Mouse (Mus musculus) ES-CJ7 (cell line): ENCODE measurements at regions not wholly inside any gene's neighbourhood (a gene's known extent, or its start where the extent isn't known, plus 50 kb on each side); places are given as distances from the start of the nearest gene placed in this dataset.
"Not testable (repeated sequence)": the region's sequence is repeated elsewhere in the genome, so short reads cannot be mapped to it uniquely, and the experiment has no call there.

Source experiments
- DNase-seq: peaks from one replicate; pipeline ENCODE4 v3.0.0; 2011; ENCODE audit warnings: low read depth, low spot score

- DNase-seq: no peak
These were observed 202.1 kb downstream of the Ddx10 start for GRCm38 (mm10) chr9:53045788-53046187.

GRCm38 (mm10) chr9:53033797-53034196, 214.1 kb downstream of the Ddx10 start:
- no peak for DNase-seq

- peak; percentile 13 for DNase-seq
These were observed 225.8 kb downstream of the Ddx10 start for GRCm38 (mm10) chr9:53022096-53022495.

- no peak for DNase-seq
These were observed 237.1 kb downstream of the Ddx10 start for GRCm38 (mm10) chr9:53010741-53011140.

- no peak for DNase-seq
These were observed 240.5 kb downstream of the Ddx10 start for GRCm38 (mm10) chr9:53007395-53007794.

GRCm38 (mm10) chr9:53006085-53006484, 241.8 kb downstream of the Ddx10 start:
- DNase-seq: no peak

- DNase-seq: no peak
These were observed 243.4 kb downstream of the Ddx10 start for GRCm38 (mm10) chr9:53004253-53004978.

- no peak for DNase-seq
These were observed 271.8 kb downstream of the Ddx10 start for GRCm38 (mm10) chr9:52976041-52976440.

GRCm38 (mm10) chr9:52965631-52966030, 282.2 kb downstream of the Ddx10 start:
- no peak for DNase-seq

GRCm38 (mm10) chr9:52959668-52960067, 280.1 kb upstream of the AI593442 start:
- DNase-seq: no peak

GRCm38 (mm10) chr9:52957245-52957644, 277.7 kb upstream of the AI593442 start:
- no peak for DNase-seq

- DNase-seq: no peak
These were observed 264.5 kb upstream of the AI593442 start for GRCm38 (mm10) chr9:52944081-52944480.

GRCm38 (mm10) chr9:52941637-52941983, 262.0 kb upstream of the AI593442 start:
- no peak for DNase-seq

GRCm38 (mm10) chr9:52940964-52941636, 261.5 kb upstream of the AI593442 start:
- no peak for DNase-seq

- DNase-seq: no peak
These were observed 255.5 kb upstream of the AI593442 start for GRCm38 (mm10) chr9:52935082-52935481.

GRCm38 (mm10) chr9:52917516-52917915, 237.9 kb upstream of the AI593442 start:
- no peak for DNase-seq

GRCm38 (mm10) chr9:52888653-52889052, 209.1 kb upstream of the AI593442 start:
- not testable (repeated sequence) for DNase-seq

- DNase-seq: not testable (repeated sequence)
These were observed 208.4 kb upstream of the AI593442 start for GRCm38 (mm10) chr9:52887997-52888396.

- DNase-seq: no peak
These were observed 187.7 kb upstream of the AI593442 start for GRCm38 (mm10) chr9:52867236-52867635.

- no peak for DNase-seq
These were observed 180.7 kb upstream of the AI593442 start for GRCm38 (mm10) chr9:52860327-52860726.

GRCm38 (mm10) chr9:52858411-52858810, 178.8 kb upstream of the AI593442 start:
- no peak for DNase-seq

GRCm38 (mm10) chr9:52853338-52853737, 173.8 kb upstream of the AI593442 start:
- no peak for DNase-seq

GRCm38 (mm10) chr9:52850552-52850951, 171.0 kb upstream of the AI593442 start:
- DNase-seq: no peak
